Mouse (Mus musculus) olfactory bulb, adult 2 months (tissue): Measurements from ENCODE around the gene Cep164.

Source experiments
- CTCF ChIP-seq: fragments of 200-500 bp; IDR thresholded peaks from 2 replicates; pipeline ENCODE4 v1.5.1; 2012; ENCODE audit warnings: low read depth, mild to moderate bottlenecking, low read length, moderate library complexity; ENCODE audit not compliant: insufficient read depth
- POLR2A ChIP-seq: fragments of 200-500 bp; IDR thresholded peaks from 2 replicates; pipeline ENCODE4 v1.6.1; 2012; ENCODE audit warnings: mild to moderate bottlenecking, low read depth, low read length, moderate library complexity; ENCODE audit not compliant: insufficient read depth

GRCm38 (mm10) chr9:45839139-45839981 is 10.9 kb upstream of the Cep164 start:
- no peak for TF ChIP-seq CTCF
- no peak for TF ChIP-seq POLR2A
